Mouse (Mus musculus) CH12.LX (cell line): Measurements from ENCODE around the gene Hfe2. TPM values are rescaled to one million over a fixed set of nuclear protein-coding genes. Genes with fewer than 3 reads are reported as not detected.
A peak's percentile ranks its signal among the peaks of the same experiment; 100 is the strongest.

ENCODE experiments used
- DNase-seq: peaks from one replicate; pipeline ENCODE4 v3.0.0-alpha.2; 2013; ENCODE audit errors: extremely low read depth
- H3K27ac ChIP-seq: 2 replicates; pipeline ENCODE4 v1.5.1; 2012; ENCODE audit warnings: low read depth, mild to moderate bottlenecking, control low read depth, moderate library complexity; ENCODE audit not compliant: insufficient read depth
- H3K27me3 ChIP-seq: replicated peaks from 2 replicates; pipeline ENCODE3; 2012; ENCODE audit warnings: inconsistent platforms
- H3K36me3 ChIP-seq, 2 experiments: replicated peaks in 1 of 2; 2 replicates each; pipeline versions ENCODE3 to v1.6.1; 2012; ENCODE audit warnings: inconsistent platforms in 1 of 2, low read length in 1 of 2, mild to moderate bottlenecking in 1 of 2, mixed read lengths in 1 of 2, moderate library complexity in 1 of 2; ENCODE audit not compliant: control insufficient read depth in 1 of 2, insufficient read depth in 1 of 2
- H3K4me1 ChIP-seq, 2 experiments: 2 replicates each; pipeline ENCODE4 v1.6.1; 2012; ENCODE audit warnings: inconsistent platforms in 1 of 2, moderate library complexity in 1 of 2; ENCODE audit not compliant: insufficient read depth in 2 of 2, control insufficient read depth in 1 of 2
- H3K4me2 ChIP-seq: 2 replicates; pipeline ENCODE4 v1.6.1; 2012; ENCODE audit warnings: low read depth, mild to moderate bottlenecking, control low read depth; ENCODE audit not compliant: poor library complexity, insufficient read depth, severe bottlenecking
- H3K4me3 ChIP-seq, 3 experiments: fragments of 150-350 bp in 1 of 3; sonication (generic) in 1 of 3; replicated peaks in 1 of 3; 2 replicates each; pipeline versions ENCODE3 to v1.5.1; 2011 to 2012; ENCODE audit warnings: low read depth in 2 of 3, low read length in 2 of 3, mild to moderate bottlenecking in 2 of 3, moderate library complexity in 2 of 3, control low read depth in 1 of 3, improper control_type of control experiment in 1 of 3, inconsistent platforms in 1 of 3, mixed read lengths in 1 of 3; ENCODE audit not compliant: poor library complexity in 1 of 3
- H3K79me2 ChIP-seq: replicated peaks from 2 replicates; pipeline ENCODE4 v1.6.1; 2012; ENCODE audit warnings: mild to moderate bottlenecking, moderate library complexity; ENCODE audit not compliant: control insufficient read depth, poor library complexity, insufficient read depth, severe bottlenecking; ENCODE audit errors: extremely low read depth
- H3K9ac ChIP-seq: 2 replicates; pipeline ENCODE4 v1.6.1; 2012; ENCODE audit warnings: low read depth, mild to moderate bottlenecking, control low read depth, moderate library complexity; ENCODE audit not compliant: insufficient read depth
- H3K9me3 ChIP-seq: replicated peaks from 2 replicates; pipeline ENCODE3; 2012; ENCODE audit warnings: low read length, inconsistent platforms, mixed read lengths
- BHLHE40 ChIP-seq: IDR thresholded peaks from 2 replicates; pipeline ENCODE4 v1.6.1; 2011; ENCODE audit warnings: mild to moderate bottlenecking, low read depth, low read length, improper control_type of control experiment
- CHD2 ChIP-seq: IDR thresholded peaks from 2 replicates; pipeline ENCODE4 v1.6.1; 2011; ENCODE audit warnings: low read length, improper control_type of control experiment
- CTCF ChIP-seq, 2 experiments: IDR thresholded peaks in 1 of 2; conservative IDR thresholded peaks in 1 of 2; 2 replicates each; pipeline ENCODE4 v1.5.1; 2011 to 2012; ENCODE audit warnings: low read depth in 2 of 2, low read length in 2 of 2, improper control_type of control experiment in 1 of 2, inconsistent platforms in 1 of 2, mild to moderate bottlenecking in 1 of 2, moderate library complexity in 1 of 2
- ELF1 ChIP-seq: IDR thresholded peaks from 2 replicates; pipeline ENCODE4 v1.6.1; 2014; ENCODE audit warnings: low read depth, mild to moderate bottlenecking, inconsistent platforms, low read length, improper control_type of control experiment
- ETS1 ChIP-seq: conservative IDR thresholded peaks from 2 replicates; pipeline ENCODE4 v1.6.1; 2012; ENCODE audit warnings: low read depth, mild to moderate bottlenecking, inconsistent platforms, low read length, improper control_type of control experiment, moderate library complexity
- HCFC1 ChIP-seq: IDR thresholded peaks from 2 replicates; pipeline ENCODE4 v1.6.1; 2012; ENCODE audit warnings: low read depth, mild to moderate bottlenecking, inconsistent platforms, low read length, improper control_type of control experiment
- IRF4 ChIP-seq: IDR thresholded peaks from 2 replicates; pipeline ENCODE4 v1.6.1; 2014; ENCODE audit warnings: low read depth, mild to moderate bottlenecking, inconsistent platforms, low read length, improper control_type of control experiment
- JUN ChIP-seq: IDR thresholded peaks from 2 replicates; pipeline ENCODE4 v1.6.1; 2011; ENCODE audit warnings: low read depth, mild to moderate bottlenecking, low read length, improper control_type of control experiment, moderate library complexity; ENCODE audit not compliant: insufficient read depth
- JUND ChIP-seq: conservative IDR thresholded peaks from 2 replicates; pipeline ENCODE4 v1.6.1; 2011; ENCODE audit warnings: low read depth, low read length, improper control_type of control experiment
- MAZ ChIP-seq: IDR thresholded peaks from 2 replicates; pipeline ENCODE4 v1.6.1; 2012; ENCODE audit warnings: low read depth, mild to moderate bottlenecking, inconsistent platforms, low read length, improper control_type of control experiment, moderate library complexity
- MEF2A ChIP-seq: IDR thresholded peaks from 2 replicates; pipeline ENCODE4 v1.6.1; 2014; ENCODE audit warnings: low read depth, mild to moderate bottlenecking, inconsistent platforms, low read length, improper control_type of control experiment, borderline replicate concordance
- MYC ChIP-seq: IDR thresholded peaks from 2 replicates; pipeline ENCODE4 v1.6.1; 2011; ENCODE audit warnings: low read depth, mild to moderate bottlenecking, improper control_type of control experiment, low read length
- RCOR1 ChIP-seq: conservative IDR thresholded peaks from 2 replicates; pipeline ENCODE4 v1.6.1; 2012; ENCODE audit warnings: low read depth, mild to moderate bottlenecking, inconsistent platforms, low read length, improper control_type of control experiment
- SIN3A ChIP-seq: IDR thresholded peaks from 2 replicates; pipeline ENCODE4 v1.6.1; 2012; ENCODE audit warnings: low read length, improper control_type of control experiment, inconsistent platforms
- SMC3 ChIP-seq: IDR thresholded peaks from 2 replicates; pipeline ENCODE4 v1.6.1; 2011; ENCODE audit warnings: low read depth, low read length, improper control_type of control experiment
- TBP ChIP-seq: conservative IDR thresholded peaks from 2 replicates; pipeline ENCODE4 v1.6.1; 2011; ENCODE audit warnings: low read depth, low read length, improper control_type of control experiment
- USF2 ChIP-seq: conservative IDR thresholded peaks from 2 replicates; pipeline ENCODE4 v1.6.1; 2011; ENCODE audit warnings: low read depth, low read length, improper control_type of control experiment
- ZNF384 ChIP-seq: IDR thresholded peaks from 2 replicates; pipeline ENCODE4 v1.6.1; 2012; ENCODE audit warnings: low read depth, low read length, improper control_type of control experiment, inconsistent platforms
- dilution Hi-C: fragments of 300-500 bp; cut with MboI; formaldehyde crosslinking; loops from 2 replicates; pipeline ENCODE4 v1.14.3; 2020; ENCODE audit warnings: low sequenced_read_pairs; ENCODE audit not compliant: extremely low pct_unique_long_range_greater_than_20kb, extremely low pct_ligation_motif_present
- in situ Hi-C: fragments of 300-500 bp; cut with MboI; formaldehyde crosslinking; loops from 3 replicates; pipeline ENCODE4 v1.14.3; 2019; ENCODE audit warnings: low sequenced_read_pairs, low pct_ligation_motif_present, low pct_unique_long_range_greater_than_20kb, mixed read lengths
- polyA plus RNA-seq: library from polyadenylated mRNA; unstranded; fragments of >175 nt; gene quantifications from 2 replicates; pipeline ENCODE4 v1.2.1, GENCODE M21; 2012; ENCODE audit warnings: low read depth; ENCODE audit not compliant: insufficient read length
- total RNA-seq, 2 experiments: library from RNA; depleted of rRNA; stranded (reverse); fragments of 300-350 nt in 1 of 2; fragments of >200 nt in 1 of 2; gene quantifications; 2 replicates each; pipeline ENCODE4 v1.2.3; 2012 to 2014

Gene Hfe2
- total and polyA plus RNA-seq, 3 experiments, result not detected

GRCm38 (mm10) chr3:96526864-96527542, 2.0 kb downstream of the Hfe2 start:
- Histone ChIP-seq H3K4me3 (no peak overlapping the region), H3K4me1 (peaks cover 0 to 20% of the 10 kb centered on the region in 2 experiments; a peak in 2 of 4 replicates), H3K36me3 (no peaks in the 10 kb centered on the region), H3K9ac (no peak overlapping the region), H3K27me3 (peaks cover 46% of the 10 kb centered on the region), H3K27ac (no peak overlapping the region), H3K4me2 (no peak overlapping the region), H3K79me2 (no peaks in the 10 kb centered on the region), H3K9me3 (peaks cover 4% of the 10 kb centered on the region)
- in situ Hi-C loops, result loop anchor here (25.0 kb wide), 1 partner anchor 240 kb away; the partner anchor contains the start of gene Fcgr1
- DNase-seq, result no peak
- dilution Hi-C loops, result no loop called here
- TF ChIP-seq USF2 (no peak), ELF1 (no peak), ZNF384 (no peak), MAZ (no peak), CTCF (conservative IDR thresholded peaks at IDR 0.05 in 1 of 2, IDR thresholded peaks at IDR 0.05 in 1 of 2; ENCODE audit: low read depth in 2 of 2, low read length in 2 of 2) (no peak), HCFC1 (no peak), JUN (no peak), TBP (no peak), JUND (no peak), RCOR1 (no peak), MYC (no peak), SMC3 (no peak), IRF4 (no peak)

GRCm38 (mm10) chr3:96528506-96528905, 3.5 kb downstream of the Hfe2 start:
- Histone ChIP-seq H3K9me3 (peaks cover 4% of the 10 kb centered on the region), H3K4me3 (no peak overlapping the region), H3K27me3 (peaks cover 52% of the 10 kb centered on the region), H3K27ac (no peak overlapping the region), H3K79me2 (no peaks in the 10 kb centered on the region), H3K9ac (no peak overlapping the region), H3K36me3 (no peaks in the 10 kb centered on the region), H3K4me1 (peaks cover 2 to 20% of the 10 kb centered on the region in 2 experiments; a peak in 2 of 4 replicates), H3K4me2 (0 out of 2 replicates have a peak overlapping the region, but pooled peaks have one; percentile 24)
- dilution Hi-C loops (no loop called here), in situ Hi-C loops (loop anchor here (25.0 kb wide), 1 partner anchor 241 kb away; the partner anchor contains the start of gene Fcgr1)
- TF ChIP-seq MEF2A (0 out of 2 replicates have a peak, but pooled peaks have one; percentile 31), SIN3A (no peak), ETS1 (no peak), BHLHE40 (no peak), CHD2 (no peak)
- peak; percentile 74 for DNase-seq
